Mouse (Mus musculus) right cerebral cortex, adult 2 months (tissue): ENCODE data around the gene Trnt1.

Experiments
- DNase-seq, 2 experiments: peaks; one replicate each; pipeline ENCODE4 v3.0.0; 2021 to 2022; ENCODE audit warnings: low spot score in 2 of 2

Trnt1 gene

GRCm38 (mm10) chr6:106768640-106769289 lies at the start of gene Trnt1:
TSS of gene Trnt1 (plus strand) at chr6:106769120.
- peak; percentile 97 to 98 for DNase-seq

DNA sequence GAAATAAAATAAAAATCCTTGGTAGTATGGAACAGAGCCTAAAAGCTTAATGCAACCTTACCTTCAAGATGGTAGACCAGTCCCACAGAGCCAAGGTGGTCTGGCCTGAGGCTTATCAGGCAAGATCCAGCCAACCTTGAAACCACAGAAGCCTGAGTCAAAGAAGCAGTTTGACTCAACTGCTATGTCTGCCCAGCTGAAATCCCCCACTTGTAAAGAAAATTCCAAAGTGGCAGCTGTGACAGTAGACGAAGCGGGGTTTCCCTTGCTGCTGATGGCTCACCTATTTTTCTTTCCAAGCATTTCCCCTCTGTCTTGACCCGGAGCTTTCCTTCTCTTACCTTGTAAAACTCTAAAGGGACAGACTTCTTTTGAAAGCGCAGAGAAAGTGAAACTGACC lies 43.3 kb upstream of the Trnt1 start:
- DNase-seq, result no peak

GRCm38 (mm10) chr6:106726078-106726477 lies 42.8 kb upstream of the Trnt1 start:
- no peak for DNase-seq

- no peak for DNase-seq
These were observed 41.2 kb upstream of the Trnt1 start for GRCm38 (mm10) chr6:106727703-106728102.

- no peak for DNase-seq
These were observed 39.1 kb upstream of the Trnt1 start for GRCm38 (mm10) chr6:106729682-106730314.

DNA sequence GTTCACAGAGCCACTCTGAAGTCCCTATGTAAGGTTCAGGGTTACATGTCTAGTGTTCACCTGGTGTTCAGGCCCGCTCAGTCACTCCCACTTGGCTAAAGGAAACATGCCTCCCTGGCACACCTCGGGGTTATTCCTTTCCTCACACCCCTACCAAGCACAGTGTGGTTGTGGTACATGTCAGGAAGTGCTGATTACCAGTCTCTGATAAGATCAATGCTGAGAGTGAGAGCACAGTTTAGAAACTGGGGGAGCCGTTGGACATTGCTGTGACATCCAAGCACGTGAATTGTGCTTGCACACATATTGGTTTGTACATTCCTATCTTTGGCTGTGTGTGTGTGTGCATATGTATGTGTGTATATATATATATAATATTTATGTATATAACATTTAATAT lies 36.4 kb upstream of the Trnt1 start:
- no peak for DNase-seq

GRCm38 (mm10) chr6:106738229-106738628 lies 30.7 kb upstream of the Trnt1 start:
- DNase-seq, result no peak

- no peak for DNase-seq
These were observed 28.6 kb upstream of the Trnt1 start for GRCm38 (mm10) chr6:106740244-106740825.

GRCm38 (mm10) chr6:106743556-106744233 lies 25.2 kb upstream of the Trnt1 start:
- no peak for DNase-seq

DNA sequence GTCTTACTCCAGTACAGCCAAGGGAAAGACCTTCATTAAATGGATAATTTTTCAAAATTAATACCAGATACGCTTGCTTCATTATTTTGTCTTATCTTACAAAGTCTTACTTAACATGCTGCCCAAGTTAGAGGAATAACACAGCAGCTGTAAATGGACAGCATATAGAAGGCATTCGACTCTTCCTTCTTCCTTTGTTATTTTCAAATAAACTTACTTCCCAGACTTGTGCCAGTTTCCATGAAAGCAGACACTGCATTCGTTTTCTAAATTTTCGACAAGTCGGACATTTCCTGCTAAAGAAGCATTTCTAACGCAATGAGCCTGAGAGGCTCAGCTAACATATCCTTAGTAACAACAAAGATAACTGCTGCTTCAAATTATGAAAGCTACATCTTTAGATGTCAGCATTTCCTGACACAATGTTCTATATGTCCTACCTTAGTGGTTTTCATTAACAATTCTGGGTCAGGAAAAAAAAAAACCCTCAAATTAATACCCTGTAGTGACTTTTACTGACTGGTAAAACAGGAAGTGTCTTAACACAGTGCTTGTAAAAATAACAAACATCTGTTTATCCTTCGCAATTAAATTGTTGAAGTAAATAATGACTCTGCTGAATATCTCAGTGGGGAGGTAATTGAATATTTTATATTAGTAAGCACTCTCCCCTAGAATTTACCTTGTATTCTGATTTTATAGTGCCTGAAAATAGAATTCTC lies 23.1 kb upstream of the Trnt1 start:
- no peak for DNase-seq

DNA sequence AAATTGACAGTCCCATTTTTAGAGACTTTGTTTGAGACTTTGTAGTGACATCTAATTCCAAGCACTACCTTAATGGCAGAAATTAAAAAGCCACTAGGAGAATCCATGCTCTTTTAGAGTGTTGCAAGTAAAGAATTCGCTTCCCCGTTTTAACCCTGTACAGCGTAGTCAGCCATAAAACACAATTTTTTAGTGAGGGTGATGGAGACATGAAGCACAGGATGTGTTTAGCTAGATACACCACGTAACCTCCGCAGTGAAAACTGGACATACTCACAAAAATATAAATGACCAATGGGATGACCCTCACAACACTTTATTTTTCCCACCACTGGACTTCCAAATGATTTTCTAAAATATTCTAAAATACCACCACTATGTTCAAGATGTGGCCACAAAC lies 21.7 kb upstream of the Trnt1 start:
- no peak for DNase-seq

DNA sequence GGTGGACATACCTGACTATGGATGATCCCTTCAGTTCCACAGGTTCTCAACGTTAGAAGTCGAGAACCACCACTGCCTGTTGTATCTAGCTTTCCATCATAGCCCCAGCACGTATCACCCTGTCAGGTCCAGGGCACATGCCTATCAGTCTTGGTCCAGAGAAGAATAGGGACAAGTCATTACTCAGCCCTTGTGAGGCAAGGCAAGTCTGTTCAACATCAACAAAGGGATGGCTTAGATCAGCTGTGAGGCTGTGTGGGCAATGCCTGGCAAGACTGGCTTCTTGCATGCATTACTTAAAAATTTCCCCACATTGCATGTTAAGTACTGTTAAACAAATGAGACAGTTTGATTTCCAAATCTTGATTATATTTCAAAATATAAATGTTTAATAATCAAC lies 21.1 kb upstream of the Trnt1 start:
- no peak for DNase-seq

GRCm38 (mm10) chr6:106748887-106749388 lies 20.0 kb upstream of the Trnt1 start, which contains the start of gene Il5ra:
TSS of gene Il5ra (minus strand) at chr6:106749037.
- no peak for DNase-seq

GRCm38 (mm10) chr6:106750291-106750690 lies 18.6 kb upstream of the Trnt1 start:
- no peak for DNase-seq

GRCm38 (mm10) chr6:106758299-106758698 lies 10.6 kb upstream of the Trnt1 start:
- no peak for DNase-seq

DNA sequence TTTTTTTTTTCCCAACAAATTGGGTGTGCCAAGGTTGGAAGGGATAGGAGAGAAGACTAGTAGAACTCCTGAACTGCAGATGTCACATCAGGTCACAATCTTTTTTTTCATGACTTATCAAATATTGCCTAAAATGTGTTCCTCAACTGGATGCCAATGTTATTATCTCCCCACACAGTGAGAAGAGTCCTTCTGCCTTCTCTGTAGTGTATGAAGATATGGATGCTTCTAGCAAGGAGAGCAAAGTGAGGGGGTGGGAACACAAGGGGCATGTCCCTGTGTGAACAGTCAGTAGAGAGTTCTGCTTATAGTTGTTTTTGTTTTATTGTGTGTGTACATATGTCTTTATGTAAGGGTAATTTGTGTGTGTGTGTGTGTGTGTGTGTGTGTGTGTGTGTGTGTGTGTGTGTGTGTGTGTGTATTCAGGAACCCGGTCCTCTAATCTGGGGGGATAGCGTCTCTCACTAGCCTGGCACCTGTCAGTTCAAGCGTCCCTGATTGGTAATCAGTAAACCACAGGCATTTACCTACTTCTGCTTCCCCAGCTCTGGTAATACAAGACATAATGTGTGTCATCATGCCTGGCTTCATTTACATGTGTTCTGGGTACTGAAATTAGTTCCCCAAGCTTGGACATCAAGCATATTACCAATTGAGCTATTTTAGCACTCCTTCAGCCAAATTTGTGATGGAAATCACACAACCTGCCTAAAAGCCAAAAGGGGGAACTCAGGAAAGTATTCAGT lies 8.3 kb upstream of the Trnt1 start:
- DNase-seq, result no peak

DNA sequence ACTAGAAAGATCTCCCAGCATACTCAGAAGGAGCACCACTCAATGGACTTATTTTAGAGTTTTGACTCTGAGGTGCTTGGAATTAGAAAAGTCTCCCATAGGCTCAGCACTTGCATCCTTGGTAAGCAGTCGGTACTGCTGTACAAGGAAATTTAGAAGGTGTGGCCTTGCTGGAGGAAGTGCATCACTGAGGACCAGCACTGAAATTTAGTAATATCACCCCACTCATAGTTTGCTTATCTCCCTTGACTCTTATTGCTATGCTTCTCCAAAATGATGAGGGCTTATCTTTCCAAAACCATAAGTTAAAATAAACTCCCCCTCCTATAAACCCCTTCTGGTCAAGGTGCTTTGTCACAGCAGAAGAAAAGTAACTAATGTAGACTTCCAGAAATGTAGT lies 7.4 kb upstream of the Trnt1 start:
- DNase-seq, result no peak

- DNase-seq, result no peak
These were observed 3.0 kb upstream of the Trnt1 start for GRCm38 (mm10) chr6:106765892-106766291.

- DNase-seq, result no peak
These were observed 2.1 kb upstream of the Trnt1 start for GRCm38 (mm10) chr6:106766774-106767173.

DNA sequence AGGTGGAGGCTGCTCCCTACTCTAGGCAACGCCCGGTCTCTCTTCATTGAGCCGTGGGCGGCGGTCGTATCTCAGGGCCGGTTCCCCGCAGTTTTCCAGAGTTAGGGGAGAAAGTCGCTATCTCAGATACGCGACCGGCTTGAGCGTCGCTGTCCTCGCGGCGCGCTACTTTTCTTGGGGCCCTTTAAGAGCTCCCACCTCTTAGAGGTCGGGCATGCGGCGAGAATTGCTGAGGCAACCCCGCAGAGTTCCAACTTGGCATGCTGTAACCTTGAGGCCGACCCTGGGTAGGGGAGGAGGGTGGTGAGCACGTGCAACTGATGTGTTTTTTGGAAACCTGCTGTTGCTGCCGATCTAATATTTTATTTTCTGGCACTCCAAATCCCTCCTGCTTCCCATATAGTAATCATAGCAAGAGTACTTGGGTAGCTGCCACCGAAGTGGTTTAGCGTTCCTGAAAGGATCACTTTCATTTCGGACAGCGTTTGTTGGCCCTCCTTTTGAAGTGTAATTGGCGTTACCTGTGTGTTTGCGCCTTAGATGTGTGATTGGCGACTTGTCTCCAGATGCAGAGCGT lies 458 bp downstream of the Trnt1 start:
- DNase-seq, result no peak

GRCm38 (mm10) chr6:106770046-106770445 lies 1.1 kb downstream of the Trnt1 start:
- no peak for DNase-seq
